Mouse (Mus musculus): ENCODE results near the gene Srgap1. TPM values are rescaled to one million over a fixed set of nuclear protein-coding genes. Genes with fewer than 3 reads are reported as not detected.
"Not testable (repeated sequence)": the region's sequence is repeated elsewhere in the genome, so short reads cannot be mapped to it uniquely, and the experiment has no call there.

Srgap1 gene
- polyA plus RNA-seq, 1 experiment, result 16.2 TPM

- TF ChIP-seq POLR2A (IDR thresholded peaks at IDR 0.05; ENCODE audit: low read depth, low read length), result no peak
- TF ChIP-seq CTCF (IDR thresholded peaks at IDR 0.05; ENCODE audit: borderline replicate concordance, insufficient read depth, low read length), result no peak
- peaks cover 1% of the 10 kb centered on the region; the same call in 1 of the 2 replicates for H3K4me1 ChIP-seq (ENCODE audit: control insufficient read depth, insufficient read depth, low read length)
- H3K4me3 ChIP-seq (ENCODE audit: insufficient read depth, low read length), result no peak overlapping the region
- no peak overlapping the region for H3K27ac ChIP-seq (ENCODE audit: insufficient read depth, low read length)
Measured at GRCm38 (mm10) chr10:121794486-121794885, 252.6 kb downstream of the Srgap1 start.

DNA sequence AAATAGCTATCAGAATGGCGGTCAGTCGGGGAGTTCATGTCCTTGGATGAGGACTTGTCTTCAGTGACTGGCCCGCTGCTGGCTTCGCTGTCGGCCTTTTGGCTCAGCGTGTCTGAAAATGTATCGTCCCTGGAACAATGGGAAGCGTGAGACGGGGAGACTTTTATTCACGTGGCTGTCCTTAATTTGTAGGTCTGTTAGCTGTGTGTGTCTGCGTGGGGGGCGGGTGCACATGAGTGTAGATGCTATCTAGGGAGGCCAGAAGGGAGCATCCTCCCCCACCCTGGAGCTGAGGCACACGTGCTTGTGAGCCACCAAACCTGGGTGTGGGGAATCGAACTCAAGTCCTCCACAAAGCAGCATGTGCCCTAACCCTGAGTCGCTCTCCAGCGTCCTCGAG lies 254.5 kb downstream of the Srgap1 start:
- Histone ChIP-seq H3K4me1 (ENCODE audit: control insufficient read depth, insufficient read depth, low read length) (peaks cover 6% of the 10 kb centered on the region), H3K27ac (ENCODE audit: insufficient read depth, low read length) (no peak overlapping the region), H3K4me3 (ENCODE audit: insufficient read depth, low read length) (no peak overlapping the region)
- no peak for TF ChIP-seq POLR2A (IDR thresholded peaks at IDR 0.05; ENCODE audit: low read depth, low read length)

DNA sequence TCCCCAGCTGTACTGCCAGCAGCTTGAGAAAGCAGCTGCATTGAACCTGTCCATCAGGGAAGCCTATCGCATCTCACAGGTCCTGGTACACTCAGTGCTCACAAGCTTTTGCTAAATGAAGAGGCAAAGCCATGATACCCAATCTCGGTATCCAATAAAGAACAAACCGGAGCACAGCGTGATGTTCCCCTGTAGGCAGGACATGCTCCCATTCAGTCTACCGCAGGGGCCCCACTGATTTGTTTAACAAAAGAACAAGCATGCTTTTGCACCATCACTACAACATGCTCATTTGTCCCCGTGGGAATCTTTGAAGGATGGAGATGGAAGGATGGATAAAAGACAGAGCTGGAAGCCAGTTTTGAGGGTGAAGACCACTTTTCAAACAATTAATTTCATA lies 257.0 kb downstream of the Srgap1 start:
- peaks cover 6% of the 10 kb centered on the region for H3K4me1 ChIP-seq (ENCODE audit: control insufficient read depth, insufficient read depth, low read length)
- H3K4me3 ChIP-seq (ENCODE audit: insufficient read depth, low read length), result no peak overlapping the region
- no peak overlapping the region for H3K27ac ChIP-seq (ENCODE audit: insufficient read depth, low read length)
- TF ChIP-seq POLR2A (IDR thresholded peaks at IDR 0.05; ENCODE audit: low read depth, low read length) (no peak), CTCF (IDR thresholded peaks at IDR 0.05; ENCODE audit: borderline replicate concordance, insufficient read depth, low read length) (no peak)

- Histone ChIP-seq H3K27ac (ENCODE audit: insufficient read depth, low read length) (0 out of 2 replicates have a peak overlapping the region, but pooled peaks have one; percentile 0), H3K4me3 (ENCODE audit: insufficient read depth, low read length) (no peak overlapping the region), H3K4me1 (ENCODE audit: control insufficient read depth, insufficient read depth, low read length) (peaks cover 6% of the 10 kb centered on the region)
- TF ChIP-seq CTCF (IDR thresholded peaks at IDR 0.05; ENCODE audit: borderline replicate concordance, insufficient read depth, low read length) (no peak), POLR2A (IDR thresholded peaks at IDR 0.05; ENCODE audit: low read depth, low read length) (no peak)
Measured at GRCm38 (mm10) chr10:121788536-121788935, 258.6 kb downstream of the Srgap1 start.

- H3K4me3 ChIP-seq (ENCODE audit: insufficient read depth, low read length), result no peak overlapping the region
- H3K27ac ChIP-seq (ENCODE audit: insufficient read depth, low read length), result no peak overlapping the region
- no peaks in the 10 kb centered on the region for H3K4me1 ChIP-seq (ENCODE audit: control insufficient read depth, insufficient read depth, low read length)
- TF ChIP-seq POLR2A (IDR thresholded peaks at IDR 0.05; ENCODE audit: low read depth, low read length) (no peak), CTCF (IDR thresholded peaks at IDR 0.05; ENCODE audit: borderline replicate concordance, insufficient read depth, low read length) (no peak)
Measured at GRCm38 (mm10) chr10:121781159-121781558, 266.0 kb downstream of the Srgap1 start.

DNA sequence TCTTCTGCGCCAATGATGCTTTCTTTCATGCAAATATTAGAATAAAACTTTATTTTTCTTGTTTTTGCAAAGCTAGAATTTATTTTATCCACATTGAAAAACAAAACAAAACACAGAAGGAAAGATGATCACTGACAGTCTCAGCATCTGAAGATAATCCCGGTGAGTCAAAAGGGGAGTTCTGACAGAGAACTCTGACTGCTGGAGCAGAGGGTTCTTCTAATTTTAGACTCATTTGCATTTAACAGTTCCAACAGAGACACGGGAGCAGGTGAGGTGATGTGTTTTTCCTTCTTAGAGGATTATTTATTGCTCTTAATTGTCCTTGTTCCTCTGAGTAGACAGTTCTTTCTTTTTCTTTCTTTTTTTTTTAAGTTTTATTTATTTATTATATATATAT lies 271.1 kb downstream of the Srgap1 start:
- Histone ChIP-seq H3K4me3 (ENCODE audit: insufficient read depth, low read length) (no peak overlapping the region), H3K27ac (ENCODE audit: insufficient read depth, low read length) (no peak overlapping the region), H3K4me1 (ENCODE audit: control insufficient read depth, insufficient read depth, low read length) (no peaks in the 10 kb centered on the region)
- TF ChIP-seq POLR2A (IDR thresholded peaks at IDR 0.05; ENCODE audit: low read depth, low read length) (no peak), CTCF (IDR thresholded peaks at IDR 0.05; ENCODE audit: borderline replicate concordance, insufficient read depth, low read length) (no peak)

GRCm38 (mm10) chr10:121773813-121774212 lies 273.3 kb downstream of the Srgap1 start:
- Histone ChIP-seq H3K27ac (ENCODE audit: insufficient read depth, low read length) (no peak overlapping the region), H3K4me1 (ENCODE audit: control insufficient read depth, insufficient read depth, low read length) (no peaks in the 10 kb centered on the region), H3K4me3 (ENCODE audit: insufficient read depth, low read length) (no peak overlapping the region)
- no peak for TF ChIP-seq POLR2A (IDR thresholded peaks at IDR 0.05; ENCODE audit: low read depth, low read length)
- TF ChIP-seq CTCF (IDR thresholded peaks at IDR 0.05; ENCODE audit: borderline replicate concordance, insufficient read depth, low read length), result no peak

GRCm38 (mm10) chr10:121770624-121771577 lies 276.2 kb downstream of the Srgap1 start:
- TF ChIP-seq POLR2A (IDR thresholded peaks at IDR 0.05; ENCODE audit: low read depth, low read length) (no peak), CTCF (IDR thresholded peaks at IDR 0.05; ENCODE audit: borderline replicate concordance, insufficient read depth, low read length) (no peak)
- H3K4me1 ChIP-seq (ENCODE audit: control insufficient read depth, insufficient read depth, low read length), result no peaks in the 10 kb centered on the region
- no peak overlapping the region for H3K4me3 ChIP-seq (ENCODE audit: insufficient read depth, low read length)
- no peak overlapping the region for H3K27ac ChIP-seq (ENCODE audit: insufficient read depth, low read length)

DNA sequence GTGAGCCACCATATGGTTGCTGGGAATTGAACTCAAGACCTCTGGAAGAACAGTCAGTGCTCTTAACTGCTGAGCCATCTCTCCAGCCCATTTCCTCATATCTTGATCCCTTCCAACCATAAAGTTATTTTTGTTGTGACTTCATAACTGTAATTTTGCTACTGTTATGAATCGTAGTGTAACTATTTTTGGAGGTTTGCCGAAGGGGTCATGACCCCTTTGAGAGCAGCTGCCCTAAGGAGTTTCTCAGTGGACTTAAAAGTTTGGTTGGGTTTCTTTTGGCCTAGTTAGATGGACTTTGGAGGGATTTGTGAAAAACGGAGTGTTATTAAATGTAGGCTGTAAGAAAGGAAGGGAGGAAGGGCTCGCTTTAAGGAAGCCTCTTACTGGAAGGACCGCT lies 277.4 kb downstream of the Srgap1 start:
- no peak overlapping the region for H3K27ac ChIP-seq (ENCODE audit: insufficient read depth, low read length)
- no peak overlapping the region for H3K4me3 ChIP-seq (ENCODE audit: insufficient read depth, low read length)
- no peaks in the 10 kb centered on the region for H3K4me1 ChIP-seq (ENCODE audit: control insufficient read depth, insufficient read depth, low read length)
- TF ChIP-seq POLR2A (IDR thresholded peaks at IDR 0.05; ENCODE audit: low read depth, low read length) (no peak), CTCF (IDR thresholded peaks at IDR 0.05; ENCODE audit: borderline replicate concordance, insufficient read depth, low read length) (no peak)

DNA sequence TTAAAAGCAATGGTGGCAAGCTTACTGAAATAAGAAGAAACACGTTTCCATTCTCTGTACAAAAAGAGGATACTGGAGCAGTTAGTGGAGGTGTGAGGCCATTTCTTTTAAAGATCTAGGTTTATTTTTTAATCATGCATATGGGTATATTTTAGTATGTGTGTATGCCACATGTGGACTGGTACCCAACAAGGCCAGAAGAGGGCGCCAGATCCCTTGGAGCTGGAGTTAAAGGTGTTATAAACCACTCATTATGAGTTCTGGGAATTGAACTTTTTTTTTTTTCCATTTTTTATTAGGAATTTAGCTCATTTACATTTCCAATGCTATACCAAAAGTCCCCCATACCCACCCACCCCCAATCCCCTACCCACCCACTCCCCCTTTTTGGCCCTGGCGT lies 279.8 kb downstream of the Srgap1 start:
- H3K4me1 ChIP-seq (ENCODE audit: control insufficient read depth, insufficient read depth, low read length); H3K4me3 ChIP-seq (ENCODE audit: insufficient read depth, low read length); H3K27ac ChIP-seq (ENCODE audit: insufficient read depth, low read length): not testable (repeated sequence)
